Mouse (Mus musculus) small intestine, adult 2 months (tissue): Measurements from ENCODE around the gene Piezo1.

Experiments
- CTCF ChIP-seq: fragments of 200-500 bp; IDR thresholded peaks from 2 replicates; pipeline ENCODE4 v1.5.1; 2012; ENCODE audit warnings: low read depth, mild to moderate bottlenecking, control low read depth, inconsistent platforms, low read length, moderate library complexity, mixed read lengths; ENCODE audit not compliant: insufficient replicate concordance, insufficient read length; ENCODE audit errors: extremely low read depth
- POLR2A ChIP-seq: fragments of 200-500 bp; IDR thresholded peaks from 2 replicates; pipeline ENCODE4 v1.6.1; 2012; ENCODE audit warnings: low read depth, mild to moderate bottlenecking, control low read depth, inconsistent platforms, low read length, moderate library complexity

GRCm38 (mm10) chr8:122520611-122521010 lies 30.5 kb downstream of the Piezo1 start:
- TF ChIP-seq CTCF (no peak), POLR2A (no peak)
